Mouse (Mus musculus) kidney, embryonic 15.5 days (tissue): ENCODE data around the gene Pidd1. TPM values are rescaled to one million over a fixed set of nuclear protein-coding genes. Genes with fewer than 3 reads are reported as not detected.

Experiments used
- ATAC-seq: fragments of 200-750 bp; cut with Nextera tagmentation; replicated peaks from 2 replicates; pipeline ENCODE4 v1.8.0; 2017; ENCODE audit warnings: moderate TSS enrichment; ENCODE audit not compliant: low FRiP score
- H3K27ac ChIP-seq: fragments of 300-500 bp; sonication (generic); 2 replicates; pipeline ENCODE4 v1.5.1; 2015; ENCODE audit warnings: mild to moderate bottlenecking, inconsistent platforms
- H3K27me3 ChIP-seq: fragments of 300-500 bp; sonication (generic); 2 replicates; pipeline ENCODE4 v1.6.1; 2015; ENCODE audit warnings: inconsistent platforms
- H3K36me3 ChIP-seq: fragments of 300-500 bp; sonication (generic); 2 replicates; pipeline ENCODE4 v1.6.1; 2015; ENCODE audit warnings: inconsistent platforms
- H3K4me1 ChIP-seq: fragments of 300-500 bp; sonication (generic); 2 replicates; pipeline ENCODE4 v1.6.1; 2015; ENCODE audit warnings: inconsistent platforms
- H3K4me2 ChIP-seq: fragments of 300-500 bp; sonication (generic); 2 replicates; pipeline ENCODE4 v1.6.1; 2015; ENCODE audit warnings: moderate library complexity, mild to moderate bottlenecking, inconsistent platforms
- H3K4me3 ChIP-seq: fragments of 300-500 bp; sonication (generic); replicated peaks from 2 replicates; pipeline ENCODE4 v1.5.1; 2015; ENCODE audit warnings: mild to moderate bottlenecking, inconsistent platforms
- H3K9ac ChIP-seq: fragments of 300-500 bp; sonication (generic); 2 replicates; pipeline ENCODE4 v1.6.1; 2015; ENCODE audit warnings: mild to moderate bottlenecking, inconsistent platforms
- H3K9me3 ChIP-seq: fragments of 300-500 bp; sonication (generic); replicated peaks from 2 replicates; pipeline ENCODE4 v1.6.1; 2016; ENCODE audit warnings: inconsistent platforms
- WGBS: fragments of 180-500 bp; shearing (Covaris S2); methylation state at CpG from one replicate; pipeline ENCODE4 v1.1.7; 2015; ENCODE audit warnings: mixed read lengths; 5-methylcytosine and 5-hydroxymethylcytosine counted together
- polyA plus RNA-seq: library from polyadenylated mRNA; unstranded; fragments of >200 nt; fragmentation: Nextera tagmentation; extraction: Ambion mirVana; gene quantifications from 2 replicates; pipeline ENCODE4 v1.2.1, GENCODE M21; 2015

Pidd1 gene
- polyA plus RNA-seq, 1 experiment from 2014 or later, result 12.6 TPM

DNA sequence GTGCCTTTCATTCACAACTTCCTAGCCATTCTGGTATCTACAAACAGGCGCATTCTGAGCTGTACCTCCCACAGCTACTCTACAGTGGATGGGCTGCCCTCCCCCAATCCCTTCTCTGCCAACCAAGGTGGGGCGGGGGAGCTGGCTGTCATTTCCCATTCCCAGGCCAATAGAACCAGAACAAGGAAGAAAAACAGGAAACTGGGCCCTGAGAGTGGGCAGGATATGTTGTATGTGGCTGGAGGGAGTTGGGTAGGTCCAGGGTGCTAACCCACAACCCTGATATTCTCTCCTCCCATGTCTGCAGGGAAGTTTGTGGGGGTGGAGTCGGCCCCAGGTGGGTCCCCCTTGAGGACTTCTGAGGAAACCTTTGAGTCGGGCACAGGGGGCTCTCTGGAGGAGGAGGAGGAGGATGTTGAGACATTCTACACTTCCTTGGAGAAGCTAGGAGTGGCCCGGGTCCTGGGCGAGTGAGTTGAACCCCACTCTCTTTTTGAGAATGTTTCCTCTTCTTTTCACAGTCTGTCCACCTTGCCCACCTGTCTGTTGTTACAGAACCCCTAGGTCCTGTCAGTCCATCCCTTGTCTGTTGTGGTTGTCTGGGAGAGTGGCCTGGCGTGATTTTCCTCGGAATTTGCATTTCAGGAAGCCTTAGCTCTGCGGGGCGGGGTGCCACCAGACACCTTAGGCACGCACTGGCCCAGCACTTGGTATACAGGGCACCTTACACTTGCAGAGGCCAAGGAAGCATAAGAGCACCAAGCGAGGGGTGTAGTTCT, 20.2 kb upstream of the Pidd1 start:
- peaks cover 8% of the 10 kb centered on the region; the same call in 1 of the 2 replicates for H3K36me3 ChIP-seq
- H3K4me1 ChIP-seq, result peaks cover 90% of the 10 kb centered on the region
- H3K27me3 ChIP-seq, result peaks cover 60% of the 10 kb centered on the region
- H3K4me2 ChIP-seq, result peak overlapping the region; percentile 49
- H3K27ac ChIP-seq, result peak overlapping the region; percentile 45; the same call in 1 of the 2 replicates
- no peak for ATAC-seq
- 0 out of 2 replicates have a peak overlapping the region, but pooled peaks have one; percentile 21 for H3K9ac ChIP-seq
- WGBS, result 37% methylated on average over 12 of the region's 12 CpGs
- H3K4me3 ChIP-seq, result peak overlapping the region; percentile 24
- no peaks in the 10 kb centered on the region for H3K9me3 ChIP-seq

GRCm38 (mm10) chr7:141462333-141462821, 18.6 kb upstream of the Pidd1 start:
- H3K9me3 ChIP-seq, result no peaks in the 10 kb centered on the region
- peak overlapping the region; percentile 56 for H3K4me3 ChIP-seq
- WGBS, result 11% methylated on average over 5 of the region's 5 CpGs
- H3K27ac ChIP-seq, result no peak overlapping the region
- H3K4me1 ChIP-seq, result peaks cover 81% of the 10 kb centered on the region
- ATAC-seq, result no peak
- peak overlapping the region; percentile 97 for H3K4me2 ChIP-seq
- H3K36me3 ChIP-seq, result peaks cover 17% of the 10 kb centered on the region
- H3K9ac ChIP-seq, result peak overlapping the region; percentile 46; the same call in 1 of the 2 replicates
- peaks cover 60% of the 10 kb centered on the region for H3K27me3 ChIP-seq

DNA sequence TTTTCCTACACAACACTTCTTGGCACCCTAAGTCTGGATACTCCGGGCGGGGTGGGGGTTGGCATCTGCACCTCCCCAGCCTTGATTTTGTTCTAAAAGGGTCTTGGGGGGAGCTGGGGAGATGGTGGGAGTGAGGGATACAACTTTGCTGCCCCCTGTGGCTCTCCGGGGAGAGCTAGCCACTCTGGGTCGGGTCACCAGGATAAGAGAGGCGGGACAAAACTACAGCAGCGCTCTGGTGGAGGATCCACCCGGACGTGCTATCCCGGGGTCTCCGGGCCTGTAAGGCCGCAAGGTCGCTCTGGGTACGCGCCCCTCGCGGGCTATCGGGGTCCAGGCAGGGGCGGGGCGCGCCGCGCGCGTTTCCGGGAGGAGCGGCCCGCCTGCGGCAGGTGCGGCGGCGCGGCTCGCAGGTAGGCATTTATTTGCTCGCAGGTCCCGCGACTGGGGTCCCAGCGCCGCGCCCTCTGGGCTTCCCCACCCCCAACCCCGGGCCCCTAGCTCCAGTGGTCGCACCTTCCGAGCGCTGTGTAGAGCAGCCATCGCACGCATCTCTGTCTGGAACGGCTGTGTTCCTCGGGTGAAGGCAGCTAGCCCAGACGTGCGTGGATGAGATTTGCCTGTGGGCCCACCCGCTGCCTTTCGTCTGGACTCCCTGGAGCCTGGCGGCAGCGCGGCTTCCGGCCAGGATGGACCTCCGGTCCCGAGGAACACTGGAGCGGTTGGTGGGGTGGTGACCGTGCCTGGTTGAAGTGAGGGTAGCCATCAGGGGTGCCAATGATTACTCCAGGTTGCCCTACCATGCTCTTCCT, 17.9 kb upstream of the Pidd1 start:
- Histone ChIP-seq H3K9ac (peak overlapping the region; percentile 46), H3K27ac (no peak overlapping the region), H3K27me3 (peaks cover 60% of the 10 kb centered on the region), H3K4me2 (peak overlapping the region; percentile 97), H3K4me3 (peak overlapping the region; percentile 56), H3K4me1 (peaks cover 78% of the 10 kb centered on the region), H3K9me3 (no peaks in the 10 kb centered on the region), H3K36me3 (peaks cover 17% of the 10 kb centered on the region)
- no peak for ATAC-seq
- 2% methylated on average over 57 of the region's 59 CpGs for WGBS

DNA sequence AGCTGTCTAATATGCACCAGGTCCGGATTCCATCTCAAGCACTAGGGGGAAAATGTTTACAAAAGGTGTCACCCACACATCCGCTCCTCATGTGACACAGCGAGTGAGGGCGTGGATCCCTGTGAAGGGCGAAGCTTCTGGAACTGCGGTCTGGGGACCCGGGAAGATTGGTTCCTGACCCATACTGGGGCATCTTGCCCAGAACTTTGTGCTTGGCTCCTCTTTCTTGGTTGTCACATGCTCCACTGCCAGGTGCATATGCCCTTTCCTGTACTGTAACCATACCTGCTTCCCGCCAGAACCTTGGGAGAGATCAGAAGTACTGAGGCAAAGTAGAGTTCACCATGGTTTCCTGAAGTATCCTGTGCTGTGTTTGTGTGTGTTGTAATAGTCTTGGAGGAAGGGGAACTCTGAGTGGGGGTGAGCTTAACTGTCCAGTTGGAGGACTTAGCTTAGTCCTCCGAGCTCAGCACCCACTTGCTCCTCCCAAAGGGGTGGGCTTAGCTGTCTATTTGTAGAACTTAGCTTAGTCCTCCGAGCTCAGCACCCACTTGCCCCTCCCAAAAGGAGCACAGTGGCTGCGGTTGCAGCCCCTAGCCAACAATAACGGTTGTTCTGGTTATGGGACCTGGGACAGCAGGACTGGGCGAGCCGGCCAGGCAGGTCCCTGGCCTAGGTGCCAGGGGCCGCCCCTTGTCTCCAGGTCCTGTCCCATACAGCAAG, 16.7 kb upstream of the Pidd1 start, which contains the start of gene Cracr2b:
Gene Cracr2b, plus strand, starts transcription at position 704 of the 723 bp plus-strand sequence.
- Histone ChIP-seq H3K4me1 (peaks cover 80% of the 10 kb centered on the region), H3K9ac (peak within 1 kb of the TSS; percentile 46), H3K4me2 (peak within 1 kb of the TSS; percentile 97), H3K9me3 (no peaks in the 10 kb centered on the region), H3K27ac (no peak within 1 kb of the TSS), H3K27me3 (peaks cover 54% of the 10 kb centered on the region), H3K36me3 (peaks cover 17% of the 10 kb centered on the region), H3K4me3 (peak within 1 kb of the TSS; percentile 56)
- WGBS, result 72% methylated on average over 15 of the region's 15 CpGs
- no peak for ATAC-seq

- Histone ChIP-seq H3K9ac (no peak overlapping the region), H3K36me3 (peaks cover 17% of the 10 kb centered on the region), H3K4me2 (no peak overlapping the region), H3K9me3 (no peaks in the 10 kb centered on the region), H3K27me3 (peaks cover 49% of the 10 kb centered on the region), H3K4me3 (no peak overlapping the region), H3K27ac (no peak overlapping the region), H3K4me1 (peaks cover 78% of the 10 kb centered on the region)
- no peak for ATAC-seq
- WGBS, result 59% methylated on average over 5 of the region's 5 CpGs
Measured at GRCm38 (mm10) chr7:141460001-141460390, 16.2 kb upstream of the Pidd1 start.

- Histone ChIP-seq H3K4me3 (no peak overlapping the region), H3K4me1 (peaks cover 77% of the 10 kb centered on the region)
- ATAC-seq, result no peak
Measured at GRCm38 (mm10) chr7:141459301-141459711, 15.5 kb upstream of the Pidd1 start.

GRCm38 (mm10) chr7:141458661-141459060, 14.8 kb upstream of the Pidd1 start:
- H3K4me3 ChIP-seq, result no peak overlapping the region
- WGBS, result 92% methylated on average over 11 of the region's 11 CpGs
- H3K4me2 ChIP-seq, result no peak overlapping the region
- no peak for ATAC-seq
- H3K9me3 ChIP-seq, result no peaks in the 10 kb centered on the region
- peaks cover 17% of the 10 kb centered on the region for H3K36me3 ChIP-seq
- H3K4me1 ChIP-seq, result peaks cover 72% of the 10 kb centered on the region
- no peak overlapping the region for H3K27ac ChIP-seq
- no peak overlapping the region for H3K9ac ChIP-seq
- peaks cover 35% of the 10 kb centered on the region for H3K27me3 ChIP-seq

More at GRCm38 (mm10) chr7:141459301-141459711, 15.5 kb upstream of the Pidd1 start:
- Histone ChIP-seq H3K9ac (no peak overlapping the region), H3K36me3 (peaks cover 17% of the 10 kb centered on the region), H3K4me2 (no peak overlapping the region), H3K27me3 (peaks cover 42% of the 10 kb centered on the region), H3K27ac (no peak overlapping the region), H3K9me3 (no peaks in the 10 kb centered on the region)
- WGBS, result 90% methylated on average over 17 of the region's 17 CpGs

GRCm38 (mm10) chr7:141457986-141458660, 14.3 kb upstream of the Pidd1 start:
- 76% methylated on average over 15 of the region's 15 CpGs for WGBS
- Histone ChIP-seq H3K27me3 (peaks cover 30% of the 10 kb centered on the region), H3K27ac (no peak overlapping the region), H3K4me3 (no peak overlapping the region), H3K36me3 (peaks cover 17% of the 10 kb centered on the region), H3K4me1 (peaks cover 66% of the 10 kb centered on the region), H3K4me2 (no peak overlapping the region), H3K9ac (no peak overlapping the region), H3K9me3 (no peaks in the 10 kb centered on the region)
- no peak for ATAC-seq

- no peaks in the 10 kb centered on the region for H3K9me3 ChIP-seq
- H3K4me1 ChIP-seq, result peaks cover 58% of the 10 kb centered on the region
- WGBS, result 94% methylated on average over 14 of the region's 14 CpGs
- H3K27me3 ChIP-seq, result peaks cover 21% of the 10 kb centered on the region
- no peak overlapping the region for H3K9ac ChIP-seq
- no peak for ATAC-seq
- H3K4me3 ChIP-seq, result no peak overlapping the region
- H3K36me3 ChIP-seq, result peaks cover 20% of the 10 kb centered on the region
- H3K4me2 ChIP-seq, result no peak overlapping the region
- no peak overlapping the region for H3K27ac ChIP-seq
Measured at GRCm38 (mm10) chr7:141457236-141457635, 13.4 kb upstream of the Pidd1 start.

DNA sequence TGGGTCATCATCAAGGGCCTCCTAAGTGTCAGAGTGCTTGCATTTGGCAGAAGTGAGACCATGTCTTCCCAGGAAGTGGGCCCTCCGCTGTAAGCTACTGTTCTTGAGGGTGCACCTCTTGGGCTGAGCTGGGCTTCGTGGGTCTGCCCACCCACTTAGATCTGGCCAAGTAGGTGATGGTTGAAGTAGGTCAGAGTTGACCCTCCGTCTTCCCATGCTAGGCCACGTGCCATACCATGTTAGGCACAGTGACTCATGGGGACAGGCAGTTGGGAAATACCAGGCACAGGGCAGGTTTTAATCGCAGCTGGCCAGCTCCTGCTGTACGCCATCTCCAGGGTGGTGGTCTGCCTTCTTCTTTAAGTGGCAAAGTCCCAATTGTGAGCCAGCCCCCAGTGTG, 12.9 kb upstream of the Pidd1 start:
- Histone ChIP-seq H3K4me1 (peaks cover 53% of the 10 kb centered on the region), H3K27ac (no peak overlapping the region), H3K27me3 (peaks cover 16% of the 10 kb centered on the region), H3K9me3 (no peaks in the 10 kb centered on the region), H3K4me2 (peak overlapping the region; percentile 95; the same call in 1 of the 2 replicates), H3K36me3 (peaks cover 25% of the 10 kb centered on the region), H3K4me3 (no peak overlapping the region), H3K9ac (0 out of 2 replicates have a peak overlapping the region, but pooled peaks have one; percentile 1)
- 87% methylated on average over 6 of the region's 6 CpGs for WGBS
- ATAC-seq, result no peak
